Mouse (Mus musculus): ENCODE data around the gene Pold1.
A peak's percentile ranks its signal among the peaks of the same experiment; 100 is the strongest.

The Pold1 gene

GRCm38 (mm10) chr7:44548497-44549087 lies at the start of gene Pold1:
Gene Pold1 (minus strand): TSS chr7:44548849.
- peak; percentile 99 for DNase-seq (ENCODE audit: low spot score)

GRCm38 (mm10) chr7:44598336-44598735 lies 49.7 kb upstream of the Pold1 start:
- DNase-seq (ENCODE audit: low spot score): no peak

GRCm38 (mm10) chr7:44597666-44598065 lies 49.0 kb upstream of the Pold1 start:
- DNase-seq (ENCODE audit: low spot score): no peak

- no peak for DNase-seq (ENCODE audit: low spot score)
Observed at GRCm38 (mm10) chr7:44596996-44597538, 48.4 kb upstream of the Pold1 start.

GRCm38 (mm10) chr7:44596051-44596450 lies 47.4 kb upstream of the Pold1 start:
- no peak for DNase-seq (ENCODE audit: low spot score)

GRCm38 (mm10) chr7:44595131-44595561 lies 46.5 kb upstream of the Pold1 start:
- DNase-seq (ENCODE audit: low spot score): no peak

GRCm38 (mm10) chr7:44594291-44594690 lies 45.6 kb upstream of the Pold1 start:
- no peak for DNase-seq (ENCODE audit: low spot score)

GRCm38 (mm10) chr7:44593775-44594174 lies 45.1 kb upstream of the Pold1 start:
- peak; percentile 85 for DNase-seq (ENCODE audit: low spot score)

- no peak for DNase-seq (ENCODE audit: low spot score)
Observed at GRCm38 (mm10) chr7:44593051-44593450, 44.4 kb upstream of the Pold1 start.

GRCm38 (mm10) chr7:44591348-44592116 lies 42.9 kb upstream of the Pold1 start:
- no peak for DNase-seq (ENCODE audit: low spot score)

- DNase-seq (ENCODE audit: low spot score): peak; percentile 69
Observed at GRCm38 (mm10) chr7:44590402-44591347, 42.0 kb upstream of the Pold1 start, which contains the start of gene Kcnc3. Gene Kcnc3 (plus strand): TSS chr7:44590664.

- DNase-seq (ENCODE audit: low spot score): no peak
Observed at GRCm38 (mm10) chr7:44589946-44590345, 41.3 kb upstream of the Pold1 start.

GRCm38 (mm10) chr7:44589149-44589548 lies 40.5 kb upstream of the Pold1 start:
- peak; percentile 70 for DNase-seq (ENCODE audit: low spot score)

- DNase-seq (ENCODE audit: low spot score): no peak
Observed at GRCm38 (mm10) chr7:44588338-44588737, 39.7 kb upstream of the Pold1 start.

- DNase-seq (ENCODE audit: low spot score): no peak
Observed at GRCm38 (mm10) chr7:44587676-44588075, 39.0 kb upstream of the Pold1 start.

- DNase-seq (ENCODE audit: low spot score): no peak
Observed at GRCm38 (mm10) chr7:44586930-44587329, 38.3 kb upstream of the Pold1 start.

GRCm38 (mm10) chr7:44586518-44586917 lies 37.9 kb upstream of the Pold1 start:
- no peak for DNase-seq (ENCODE audit: low spot score)

- no peak for DNase-seq (ENCODE audit: low spot score)
Observed at GRCm38 (mm10) chr7:44585606-44586005, 37.0 kb upstream of the Pold1 start.

- no peak for DNase-seq (ENCODE audit: low spot score)
Observed at GRCm38 (mm10) chr7:44584921-44585320, 36.3 kb upstream of the Pold1 start.

GRCm38 (mm10) chr7:44584265-44584804 lies 35.7 kb upstream of the Pold1 start:
- DNase-seq (ENCODE audit: low spot score): no peak

- no peak for DNase-seq (ENCODE audit: low spot score)
Observed at GRCm38 (mm10) chr7:44583146-44583545, 34.5 kb upstream of the Pold1 start.

GRCm38 (mm10) chr7:44582709-44583108 lies 34.1 kb upstream of the Pold1 start:
- no peak for DNase-seq (ENCODE audit: low spot score)

All from ovary, postnatal 36 days (tissue).